Mouse (Mus musculus) heart, postnatal 0 days (tissue): ENCODE results near the gene Ncs1. TPM values are rescaled to one million over a fixed set of nuclear protein-coding genes. Genes with fewer than 3 reads are reported as not detected.

ENCODE experiments used
- ATAC-seq: fragments of 200-750 bp; cut with Nextera tagmentation; 2 replicates; pipeline ENCODE4 v1.8.0; 2017; ENCODE audit warnings: low read depth, moderate number of reproducible peaks, moderate library complexity; ENCODE audit not compliant: insufficient read depth
- DNase-seq: peaks from one replicate; pipeline ENCODE4 v3.0.0-alpha.2; 2016; ENCODE audit warnings: low spot score
- H3K27ac ChIP-seq: fragments of 300-500 bp; sonication (generic); 2 replicates; pipeline ENCODE4 v1.5.1; 2014; ENCODE audit warnings: low read depth, mild to moderate bottlenecking
- H3K27me3 ChIP-seq: fragments of 300-500 bp; sonication (generic); 2 replicates; pipeline ENCODE4 v1.6.1; 2014; ENCODE audit warnings: low read length, mixed read lengths; ENCODE audit not compliant: control insufficient read depth, insufficient read depth
- H3K36me3 ChIP-seq: fragments of 300-500 bp; sonication (generic); replicated peaks from 2 replicates; pipeline ENCODE4 v1.6.1; 2014; ENCODE audit warnings: low read length, mixed read lengths; ENCODE audit not compliant: control insufficient read depth, insufficient read depth
- H3K4me1 ChIP-seq: fragments of 300-500 bp; sonication (generic); 2 replicates; pipeline ENCODE4 v1.6.1; 2014; ENCODE audit warnings: antibody characterized with exemption; ENCODE audit not compliant: control insufficient read depth, insufficient read depth
- H3K4me2 ChIP-seq: fragments of 300-500 bp; sonication (generic); 2 replicates; pipeline ENCODE4 v1.6.1; 2014; ENCODE audit warnings: low read depth, mild to moderate bottlenecking, low read length, moderate library complexity
- H3K4me3 ChIP-seq: fragments of 300-500 bp; sonication (generic); 2 replicates; pipeline ENCODE4 v1.5.1; 2014; ENCODE audit warnings: low read depth, low read length
- H3K9ac ChIP-seq: fragments of 300-500 bp; sonication (generic); replicated peaks from 2 replicates; pipeline ENCODE4 v1.6.1; 2014; ENCODE audit warnings: low read depth, low read length, mixed read lengths
- H3K9me3 ChIP-seq: fragments of 300-500 bp; sonication (generic); replicated peaks from 2 replicates; pipeline ENCODE4 v1.6.1; 2016; ENCODE audit warnings: low read length; ENCODE audit not compliant: control insufficient read depth
- CTCF ChIP-seq: IDR thresholded peaks from 2 replicates; pipeline ENCODE4 v1.5.1; 2016; ENCODE audit warnings: antibody characterized with exemption, control low read depth, low read depth
- EP300 ChIP-seq: IDR thresholded peaks from 2 replicates; pipeline ENCODE4 v1.6.1; 2016; ENCODE audit warnings: antibody characterized with exemption, low read depth
- WGBS: fragments of 180-500 bp; shearing (Covaris S2); extraction: QIAGEN DNeasy Blood & Tissue Kit; methylation state at CpG from one replicate; pipeline ENCODE4 v1.1.7; 2014; 5-methylcytosine and 5-hydroxymethylcytosine counted together
- polyA plus RNA-seq: library from polyadenylated mRNA; unstranded; fragments of >200 nt; fragmentation: Nextera tagmentation; extraction: Ambion mirVana; gene quantifications from 2 replicates; pipeline ENCODE4 v1.2.1, GENCODE M21; 2015
- total RNA-seq: library from RNA; depleted of rRNA; stranded (reverse); fragments of >200 nt; gene quantifications from 2 replicates; pipeline ENCODE4 v1.2.3, GENCODE M21; 2014; ENCODE audit warnings: low replicate concordance

Gene Ncs1
- total and polyA plus RNA-seq, 2 experiments from 2014 or later = 18.6 to 31.4 TPM

DNA sequence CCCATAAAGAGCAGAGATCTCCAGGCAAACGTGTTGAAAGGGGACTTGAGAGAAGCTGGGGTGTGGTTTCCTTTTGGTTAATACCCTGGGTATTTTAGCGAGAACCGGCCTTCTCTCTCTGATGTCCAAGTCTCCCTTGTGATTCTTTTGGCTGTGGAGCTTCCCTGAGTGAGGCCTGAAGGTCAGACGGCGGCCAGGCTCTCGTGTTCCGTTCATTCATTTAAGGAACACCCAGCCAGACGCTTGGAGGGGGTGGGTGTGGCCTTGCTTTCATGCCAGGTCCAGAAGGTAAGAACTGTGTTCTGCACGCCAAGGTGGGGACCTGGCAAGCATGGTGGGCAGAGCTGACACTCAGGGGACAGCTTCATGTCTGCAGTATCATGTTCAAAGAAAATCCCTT, 58.6 kb downstream of the Ncs1 start:
- H3K4me1 ChIP-seq = no peaks in the 10 kb centered on the region
- H3K36me3 ChIP-seq = no peaks in the 10 kb centered on the region
- H3K4me3 ChIP-seq = no peak overlapping the region
- 56% methylated on average over 9 of the region's 9 CpGs for WGBS
- no peak overlapping the region for H3K27ac ChIP-seq
- ATAC-seq (no peak), DNase-seq (no peak)
- H3K9ac ChIP-seq = no peak overlapping the region
- H3K9me3 ChIP-seq = no peaks in the 10 kb centered on the region
- H3K4me2 ChIP-seq = no peak overlapping the region
- TF ChIP-seq CTCF (no peak), EP300 (no peak)
- no peaks in the 10 kb centered on the region for H3K27me3 ChIP-seq

DNA sequence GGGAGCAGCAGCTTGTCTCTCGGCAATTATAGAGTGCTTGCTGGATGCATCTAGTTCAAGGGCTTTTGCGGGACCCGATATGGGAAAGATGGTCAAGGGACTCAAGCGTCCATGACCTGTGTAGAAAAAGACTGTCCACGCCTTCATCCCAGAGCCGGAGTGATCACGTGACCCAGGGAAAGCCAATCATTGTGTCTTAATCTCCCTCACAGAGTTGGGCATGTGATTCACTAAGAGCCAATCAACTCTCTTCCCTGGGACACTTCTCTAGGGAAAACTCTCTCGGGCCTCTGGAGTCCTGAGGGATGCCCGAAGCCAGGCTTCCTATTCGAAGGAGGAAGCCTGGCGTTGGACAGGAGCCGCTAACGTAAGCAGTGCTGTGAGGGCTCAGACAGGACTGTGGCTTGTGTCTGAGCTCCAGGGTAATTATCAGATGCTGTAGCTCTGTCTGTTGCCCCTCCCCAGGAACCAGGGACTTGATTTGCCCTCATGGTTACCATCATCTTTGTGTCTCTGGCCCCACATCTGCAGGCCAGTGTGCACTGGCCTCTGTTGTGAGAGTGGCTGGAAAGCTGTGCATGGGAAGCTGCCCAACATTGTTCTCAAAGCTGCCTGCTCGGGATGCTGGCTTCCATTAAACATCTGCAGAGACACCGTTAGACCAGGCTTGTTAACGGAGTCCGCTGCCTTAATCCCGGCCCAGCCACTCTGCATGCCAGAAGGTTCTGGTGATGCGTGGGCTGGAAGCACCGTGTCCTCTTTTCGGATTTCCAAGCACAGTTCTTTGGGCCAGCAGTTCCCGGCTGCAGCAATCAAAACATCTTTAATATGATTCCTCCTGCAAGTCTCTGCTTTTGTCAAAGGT, 59.4 kb downstream of the Ncs1 start:
- no peak overlapping the region for H3K9ac ChIP-seq
- no peaks in the 10 kb centered on the region for H3K36me3 ChIP-seq
- H3K9me3 ChIP-seq = no peaks in the 10 kb centered on the region
- H3K4me2 ChIP-seq = no peak overlapping the region
- no peak overlapping the region for H3K27ac ChIP-seq
- H3K27me3 ChIP-seq = no peaks in the 10 kb centered on the region
- 75% methylated on average over 22 of the region's 22 CpGs for WGBS
- DNase-seq = no peak
- TF ChIP-seq CTCF = no peak
- no peak for TF ChIP-seq EP300
- no peak overlapping the region for H3K4me3 ChIP-seq
- no peak for ATAC-seq
- no peaks in the 10 kb centered on the region for H3K4me1 ChIP-seq

DNA sequence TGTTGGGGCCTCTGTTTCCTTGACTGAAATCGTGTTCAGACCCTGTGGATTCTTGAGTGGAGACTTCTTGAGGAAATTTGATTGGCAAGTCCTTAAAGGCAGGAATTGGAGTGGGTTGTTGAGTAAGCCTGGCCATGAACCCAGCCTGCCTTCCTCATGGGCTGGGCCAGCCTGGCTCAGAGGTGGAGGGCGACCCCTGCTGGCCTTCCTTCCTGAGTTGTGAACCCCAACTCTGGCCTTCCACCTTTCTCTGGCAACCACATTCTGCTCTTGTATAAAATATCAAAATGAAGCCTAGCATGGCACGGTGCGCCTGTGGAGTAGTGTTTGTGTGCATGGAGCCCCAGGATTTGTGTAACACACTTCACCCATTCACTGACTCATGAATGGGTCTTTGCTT, 60.1 kb downstream of the Ncs1 start:
- 39% methylated on average over 4 of the region's 4 CpGs for WGBS
- Histone ChIP-seq H3K36me3 (no peaks in the 10 kb centered on the region), H3K4me2 (no peak overlapping the region), H3K4me1 (no peaks in the 10 kb centered on the region), H3K9ac (no peak overlapping the region), H3K27ac (no peak overlapping the region), H3K27me3 (no peaks in the 10 kb centered on the region), H3K4me3 (no peak overlapping the region), H3K9me3 (no peaks in the 10 kb centered on the region)
- TF ChIP-seq EP300 = no peak
- TF ChIP-seq CTCF = peak; percentile 42
- no peak for DNase-seq
- no peak for ATAC-seq

DNA sequence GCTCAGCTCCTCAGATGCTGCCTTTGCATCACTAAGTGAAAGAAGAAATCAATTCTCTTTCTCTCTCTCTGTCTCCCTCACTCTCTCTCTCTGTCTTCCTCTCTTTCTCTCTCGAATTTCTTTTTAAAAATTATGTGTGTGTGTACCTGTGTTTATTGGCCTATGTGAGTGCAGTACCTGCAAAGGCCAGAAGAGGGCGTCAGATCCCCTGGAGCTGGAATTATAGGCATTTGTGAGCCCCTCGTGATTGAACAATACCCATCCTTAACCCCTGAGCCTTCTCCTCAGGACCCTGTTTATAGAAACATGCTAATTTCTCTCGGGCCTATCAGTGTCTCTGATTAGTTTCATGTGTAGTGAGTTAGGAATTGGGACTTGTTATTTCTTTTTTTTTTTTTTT, 62.6 kb downstream of the Ncs1 start:
- TF ChIP-seq CTCF = no peak
- no peak for TF ChIP-seq EP300
- Histone ChIP-seq H3K9ac (no peak overlapping the region), H3K27me3 (peaks cover 12% of the 10 kb centered on the region), H3K9me3 (no peaks in the 10 kb centered on the region), H3K27ac (no peak overlapping the region), H3K4me2 (no peak overlapping the region), H3K4me3 (no peak overlapping the region), H3K36me3 (no peaks in the 10 kb centered on the region), H3K4me1 (no peaks in the 10 kb centered on the region)
- ATAC-seq (no peak), DNase-seq (no peak)
- WGBS = 53% methylated on average over 4 of the region's 4 CpGs

DNA sequence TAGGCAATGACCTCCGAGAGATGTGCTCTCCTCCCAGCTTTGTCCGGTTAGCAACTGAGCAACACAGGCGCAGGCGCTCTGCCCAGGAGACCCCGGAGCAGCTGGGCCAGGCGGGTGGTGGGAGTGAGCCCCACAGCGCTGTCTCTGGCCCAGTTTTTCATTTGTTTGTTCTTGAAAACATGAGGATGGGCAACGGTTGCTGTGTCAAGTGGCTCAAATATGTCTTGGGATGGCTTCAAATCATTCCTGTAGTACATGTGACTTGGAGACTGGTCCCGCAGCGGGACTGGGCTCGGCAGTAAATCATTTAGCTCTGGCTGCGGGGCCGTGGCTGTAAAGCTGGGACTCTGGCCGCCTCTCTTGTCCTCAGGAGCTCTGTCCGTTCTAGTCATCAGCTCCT, 63.9 kb downstream of the Ncs1 start:
- 67% methylated on average over 15 of the region's 15 CpGs for WGBS

DNA sequence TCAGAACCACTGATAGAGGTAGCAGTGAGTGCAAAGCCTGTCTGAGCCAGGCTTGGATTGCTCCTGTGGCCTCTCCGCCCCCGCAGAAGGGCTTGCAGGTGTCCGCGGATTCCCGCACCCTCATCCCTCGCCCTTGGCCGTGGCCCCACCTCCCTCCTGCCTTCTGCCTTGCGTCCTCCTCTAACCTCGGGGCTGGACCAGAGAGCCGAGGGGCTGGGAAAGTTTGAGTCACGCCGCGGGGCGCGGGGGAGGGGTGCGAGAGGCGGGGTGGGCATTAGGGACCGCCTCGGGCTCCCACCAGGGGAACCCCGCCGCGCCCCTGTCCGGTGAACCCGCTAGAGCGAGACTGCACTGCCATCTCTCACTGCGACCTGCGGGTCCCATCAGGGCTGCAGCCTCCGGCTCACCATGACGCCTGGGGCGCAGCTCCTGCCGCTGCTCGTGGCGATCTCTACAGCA, 68.4 kb downstream of the Ncs1 start, which contains the start of gene Hmcn2:
Gene Hmcn2 (plus strand): TSS at position 409 of the 459 bp plus-strand sequence.
- peak within 1 kb of the TSS; percentile 24 for H3K4me3 ChIP-seq
- peak within 1 kb of the TSS; percentile 49 for H3K4me2 ChIP-seq
- 2% methylated on average over 32 of the region's 33 CpGs for WGBS
- no peak within 1 kb of the TSS for H3K9ac ChIP-seq
- ATAC-seq (no peak), DNase-seq (no peak)
- H3K36me3 ChIP-seq = no peaks in the 10 kb centered on the region
- H3K4me1 ChIP-seq = no peaks in the 10 kb centered on the region
- peaks cover 49% of the 10 kb centered on the region for H3K27me3 ChIP-seq
- TF ChIP-seq CTCF (no peak), EP300 (no peak)
- H3K27ac ChIP-seq = no peak within 1 kb of the TSS
- H3K9me3 ChIP-seq = no peaks in the 10 kb centered on the region

More for the DNA sequence above, 63.9 kb downstream of the Ncs1 start:
- ATAC-seq (no peak), DNase-seq (no peak)
- Histone ChIP-seq H3K27ac (no peak overlapping the region), H3K36me3 (no peaks in the 10 kb centered on the region), H3K9ac (no peak overlapping the region), H3K27me3 (peaks cover 25% of the 10 kb centered on the region), H3K4me1 (no peaks in the 10 kb centered on the region), H3K9me3 (no peaks in the 10 kb centered on the region), H3K4me2 (no peak overlapping the region), H3K4me3 (no peak overlapping the region)
- no peak for TF ChIP-seq EP300
- TF ChIP-seq CTCF = no peak
